Mouse (Mus musculus) intestine, embryonic 16.5 days (tissue): ENCODE data around the gene Ftcd. TPM values are rescaled to one million over a fixed set of nuclear protein-coding genes. Genes with fewer than 3 reads are reported as not detected.

ENCODE experiments used
- ATAC-seq: fragments of 200-750 bp; cut with Nextera tagmentation; 2 replicates; pipeline ENCODE4 v1.8.0; 2017; ENCODE audit warnings: moderate TSS enrichment, moderate library complexity
- H3K27ac ChIP-seq: fragments of 300-500 bp; sonication (generic); 2 replicates; pipeline ENCODE4 v1.5.1; 2014; ENCODE audit warnings: mild to moderate bottlenecking, low read length
- H3K27me3 ChIP-seq: fragments of 300-500 bp; sonication (generic); replicated peaks from 2 replicates; pipeline ENCODE4 v1.6.1; 2014; ENCODE audit warnings: low read length, control low read depth, mixed read lengths; ENCODE audit not compliant: control insufficient read depth, insufficient read depth
- H3K36me3 ChIP-seq: fragments of 300-500 bp; sonication (generic); 2 replicates; pipeline ENCODE4 v1.6.1; 2014; ENCODE audit warnings: low read length, control low read depth; ENCODE audit not compliant: control insufficient read depth, insufficient read depth
- H3K4me1 ChIP-seq: fragments of 300-500 bp; sonication (generic); 2 replicates; pipeline ENCODE4 v1.6.1; 2014; ENCODE audit warnings: low read length, control low read depth, mixed read lengths; ENCODE audit not compliant: control insufficient read depth, insufficient read depth
- H3K4me2 ChIP-seq: fragments of 300-500 bp; sonication (generic); 2 replicates; pipeline ENCODE4 v1.6.1; 2014; ENCODE audit warnings: low read depth, low read length, control low read depth
- H3K4me3 ChIP-seq: fragments of 300-500 bp; sonication (generic); 2 replicates; pipeline ENCODE4 v1.5.1; 2014; ENCODE audit warnings: mild to moderate bottlenecking, low read length
- H3K9ac ChIP-seq: fragments of 300-500 bp; sonication (generic); 2 replicates; pipeline ENCODE4 v1.6.1; 2014; ENCODE audit warnings: low read depth, low read length
- H3K9me3 ChIP-seq: fragments of 300-500 bp; sonication (generic); 2 replicates; pipeline ENCODE4 v1.6.1; 2016; ENCODE audit warnings: low read length, control low read depth; ENCODE audit not compliant: control insufficient read depth
- WGBS: fragments of 180-500 bp; shearing (Covaris S2); extraction: QIAGEN DNeasy Blood & Tissue Kit; methylation state at CpG from one replicate; pipeline ENCODE4 v1.1.7; 2014; 5-methylcytosine and 5-hydroxymethylcytosine counted together
- polyA plus RNA-seq: library from polyadenylated mRNA; unstranded; fragments of >200 nt; fragmentation: Nextera tagmentation; extraction: Ambion mirVana; gene quantifications from 2 replicates; pipeline ENCODE4 v1.2.1, GENCODE M21; 2015

Gene Ftcd
- polyA plus RNA-seq, 1 experiment from 2014 or later: 1.5 TPM

DNA sequence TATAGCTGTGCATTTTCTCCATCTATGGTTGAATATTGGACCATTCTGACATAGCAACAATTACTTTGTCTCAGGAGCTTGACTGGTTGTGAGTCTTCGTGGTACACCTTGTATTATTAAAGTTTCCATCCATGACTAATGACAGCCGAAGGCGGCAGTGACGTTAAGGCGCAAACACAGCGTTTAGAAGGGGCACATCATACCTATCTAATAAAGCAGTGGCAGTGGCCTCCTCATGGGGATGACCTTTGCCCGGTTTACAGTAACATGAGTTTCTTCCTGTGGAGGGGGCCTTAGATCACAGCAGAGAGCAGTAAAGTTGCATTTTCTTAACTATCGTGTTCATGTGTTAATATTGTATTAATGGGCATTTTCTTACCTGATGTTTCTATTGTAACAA is 27.2 kb upstream of the Ftcd start:
- Histone ChIP-seq H3K9me3 (no peaks in the 10 kb centered on the region), H3K36me3 (peaks cover 41% of the 10 kb centered on the region), H3K4me1 (no peaks in the 10 kb centered on the region; the same call in 1 of the 2 replicates), H3K9ac (no peak overlapping the region), H3K4me3 (no peak overlapping the region), H3K27ac (no peak overlapping the region), H3K4me2 (no peak overlapping the region), H3K27me3 (no peaks in the 10 kb centered on the region)
- no peak; the same call in 1 of the 2 replicates for ATAC-seq
- 82% methylated on average over 8 of the region's 8 CpGs for WGBS

DNA sequence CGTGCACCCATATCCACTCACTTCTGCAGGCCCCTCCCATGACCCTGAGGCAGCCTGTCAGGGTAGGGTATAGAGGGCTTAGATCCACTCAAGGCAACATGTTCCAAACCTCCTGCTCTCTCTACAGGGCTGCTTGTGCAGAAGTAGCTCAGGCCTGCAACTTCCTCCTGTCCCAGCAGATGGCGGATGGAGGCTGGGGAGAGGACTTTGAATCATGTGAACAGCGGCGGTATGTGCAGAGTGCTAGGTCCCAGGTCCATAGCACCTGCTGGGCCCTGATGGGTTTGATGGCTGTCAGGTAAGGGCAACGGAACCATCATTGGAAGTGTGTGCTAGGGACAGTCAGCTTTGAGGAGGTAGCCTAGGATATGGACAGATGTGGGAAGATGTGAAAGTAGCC is 25.0 kb upstream of the Ftcd start:
- no peaks in the 10 kb centered on the region for H3K27me3 ChIP-seq
- no peak overlapping the region for H3K27ac ChIP-seq
- WGBS: 84% methylated on average over 5 of the region's 5 CpGs
- H3K4me3 ChIP-seq: no peak overlapping the region
- peaks cover 39% of the 10 kb centered on the region for H3K36me3 ChIP-seq
- H3K4me1 ChIP-seq: no peaks in the 10 kb centered on the region; the same call in 1 of the 2 replicates
- no peaks in the 10 kb centered on the region for H3K9me3 ChIP-seq
- no peak; the same call in 1 of the 2 replicates for ATAC-seq
- no peak overlapping the region for H3K4me2 ChIP-seq
- H3K9ac ChIP-seq: no peak overlapping the region

DNA sequence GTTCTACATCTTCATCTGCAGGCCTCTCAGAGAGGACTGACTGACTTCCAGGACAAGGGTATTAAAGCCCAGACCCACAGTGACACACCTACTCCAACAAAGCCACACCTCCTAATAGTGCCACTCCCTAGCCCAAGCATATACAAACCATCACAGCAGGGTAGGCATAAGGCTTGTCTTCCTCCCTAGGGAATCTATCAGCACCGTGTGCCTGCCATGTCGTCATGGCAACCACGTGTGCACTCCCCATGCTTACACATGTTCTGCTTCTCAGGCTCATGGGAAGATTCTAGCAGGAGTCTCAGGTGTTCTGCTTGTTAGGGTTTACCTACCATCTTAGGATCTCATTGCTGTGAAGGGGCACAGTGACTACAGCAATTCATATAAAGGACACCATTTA is 23.9 kb upstream of the Ftcd start:
- Histone ChIP-seq H3K4me1 (no peaks in the 10 kb centered on the region; the same call in 1 of the 2 replicates), H3K9me3 (no peaks in the 10 kb centered on the region), H3K9ac (no peak overlapping the region), H3K4me2 (no peak overlapping the region), H3K4me3 (no peak overlapping the region), H3K36me3 (peaks cover 39% of the 10 kb centered on the region), H3K27ac (no peak overlapping the region), H3K27me3 (no peaks in the 10 kb centered on the region)
- WGBS: 80% methylated on average over 3 of the region's 3 CpGs
- ATAC-seq: no peak

DNA sequence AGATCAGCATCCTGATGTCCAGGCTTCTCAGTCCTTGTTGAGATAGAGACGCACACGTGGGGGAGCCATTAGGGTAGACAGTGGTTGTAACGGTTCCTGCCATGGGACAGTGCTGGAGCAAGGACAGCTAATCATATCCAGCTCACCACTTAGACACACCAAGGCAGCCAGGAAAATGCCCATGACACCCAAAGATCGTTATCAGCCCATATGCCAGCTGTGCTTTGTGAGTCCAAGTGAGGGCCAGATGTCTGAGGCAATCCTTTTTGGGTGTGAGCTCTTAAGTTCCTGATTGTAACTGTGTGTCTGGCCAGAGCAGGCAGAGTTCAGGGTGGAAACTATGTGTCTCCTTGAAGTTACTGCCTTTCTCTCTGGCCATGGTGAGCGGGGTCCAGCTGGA is 21.4 kb upstream of the Ftcd start:
- Histone ChIP-seq H3K27me3 (no peaks in the 10 kb centered on the region), H3K9ac (no peak overlapping the region), H3K9me3 (no peaks in the 10 kb centered on the region), H3K4me2 (no peak overlapping the region), H3K36me3 (peaks cover 28% of the 10 kb centered on the region), H3K27ac (no peak overlapping the region), H3K4me3 (no peak overlapping the region), H3K4me1 (no peaks in the 10 kb centered on the region)
- WGBS: 92% methylated on average over 5 of the region's 5 CpGs
- ATAC-seq: no peak

DNA sequence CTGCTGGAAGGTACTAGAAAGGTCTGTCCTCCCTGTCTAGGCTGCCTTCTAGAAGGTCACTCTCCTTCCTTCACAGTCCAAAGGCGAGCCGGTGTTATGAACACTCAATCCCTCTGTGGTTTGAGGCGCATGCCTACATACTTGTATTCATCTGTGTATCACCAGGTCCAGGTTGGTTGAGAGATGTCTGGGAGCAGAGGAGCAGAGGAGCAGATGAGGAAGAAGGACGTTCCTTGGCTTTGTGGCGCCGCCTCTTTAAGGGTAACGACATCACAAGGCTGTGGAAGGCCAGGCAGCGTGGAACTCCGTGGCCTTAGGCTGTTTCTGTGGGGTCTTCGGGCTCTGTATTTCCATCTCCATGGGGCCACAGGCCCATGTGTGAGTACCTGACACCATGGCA is 13.5 kb upstream of the Ftcd start, which contains the start of gene Spatc1l:
TSS of gene Spatc1l (plus strand) at position 301 of the 400 bp plus-strand sequence.
- Histone ChIP-seq H3K4me1 (no peaks in the 10 kb centered on the region), H3K9me3 (no peaks in the 10 kb centered on the region), H3K27ac (no peak within 1 kb of the TSS), H3K4me3 (no peak within 1 kb of the TSS), H3K9ac (no peak within 1 kb of the TSS), H3K36me3 (no peaks in the 10 kb centered on the region), H3K27me3 (no peaks in the 10 kb centered on the region), H3K4me2 (no peak within 1 kb of the TSS)
- 87% methylated on average over 10 of the region's 10 CpGs for WGBS
- no peak for ATAC-seq

DNA sequence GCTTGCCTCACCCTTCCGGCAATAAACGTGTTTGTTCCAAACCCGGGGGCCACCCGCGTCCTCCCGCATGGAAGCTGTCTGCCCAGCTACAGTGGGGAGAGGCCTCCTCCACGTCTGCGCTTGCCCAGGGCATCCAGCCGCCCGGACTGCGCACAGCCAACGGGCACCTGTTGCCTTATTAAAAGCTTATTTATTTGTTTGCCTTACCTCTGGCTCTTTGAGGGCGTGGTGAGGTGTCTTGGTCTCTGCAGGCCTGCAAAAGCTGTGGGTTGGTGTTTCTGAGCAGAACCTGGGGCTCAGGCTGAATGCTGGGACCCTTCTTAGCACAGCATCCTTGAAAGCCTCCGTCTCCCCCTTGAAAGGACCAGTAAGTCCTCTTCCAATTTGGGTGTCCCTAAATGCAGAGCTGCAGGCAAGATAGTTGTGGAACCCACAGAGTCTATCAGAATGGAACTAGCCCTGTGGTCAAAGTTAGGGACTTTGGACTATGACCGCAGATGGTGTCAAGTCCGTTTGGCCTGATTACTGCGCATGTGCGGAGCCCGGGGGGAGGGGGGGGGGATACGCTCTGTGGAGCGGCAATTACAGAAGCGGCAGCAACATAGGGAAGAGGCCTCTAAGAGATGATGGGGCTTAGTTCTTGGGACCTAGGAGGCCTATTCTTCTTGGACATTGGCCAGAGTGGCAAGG is 5.3 kb upstream of the Ftcd start:
- H3K9ac ChIP-seq: no peak overlapping the region

DNA sequence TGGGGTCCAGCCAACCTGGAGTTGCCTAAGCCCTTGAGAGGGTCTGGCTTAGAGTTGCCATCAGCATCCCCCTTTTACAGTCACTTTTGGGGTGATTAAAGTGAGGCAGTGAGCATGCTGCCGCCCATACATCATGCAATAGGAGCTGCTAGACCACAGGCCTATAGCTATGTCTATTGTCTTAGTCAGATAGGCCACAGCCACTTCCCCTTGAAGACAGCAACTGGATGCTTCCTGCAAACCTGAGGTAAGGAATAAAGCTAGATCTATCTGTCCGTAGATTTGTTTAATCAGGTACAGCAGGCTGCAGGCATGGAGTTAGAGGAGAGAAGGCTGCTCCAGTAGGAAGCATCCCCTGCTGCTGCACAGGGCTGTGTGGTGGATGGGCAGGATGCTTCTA is 4.4 kb upstream of the Ftcd start:
- Histone ChIP-seq H3K27me3 (no peaks in the 10 kb centered on the region), H3K4me1 (no peaks in the 10 kb centered on the region), H3K27ac (no peak overlapping the region), H3K4me2 (no peak overlapping the region), H3K9me3 (no peaks in the 10 kb centered on the region), H3K36me3 (no peaks in the 10 kb centered on the region), H3K4me3 (no peak overlapping the region), H3K9ac (no peak overlapping the region)
- 61% methylated on average over 2 of the region's 2 CpGs for WGBS
- ATAC-seq: no peak

More for the DNA sequence above, 5.3 kb upstream of the Ftcd start:
- Histone ChIP-seq H3K9me3 (no peaks in the 10 kb centered on the region), H3K4me2 (no peak overlapping the region), H3K27ac (no peak overlapping the region), H3K27me3 (no peaks in the 10 kb centered on the region), H3K36me3 (no peaks in the 10 kb centered on the region), H3K4me1 (no peaks in the 10 kb centered on the region), H3K4me3 (no peak overlapping the region)
- 85% methylated on average over 22 of the region's 22 CpGs for WGBS
- no peak for ATAC-seq

DNA sequence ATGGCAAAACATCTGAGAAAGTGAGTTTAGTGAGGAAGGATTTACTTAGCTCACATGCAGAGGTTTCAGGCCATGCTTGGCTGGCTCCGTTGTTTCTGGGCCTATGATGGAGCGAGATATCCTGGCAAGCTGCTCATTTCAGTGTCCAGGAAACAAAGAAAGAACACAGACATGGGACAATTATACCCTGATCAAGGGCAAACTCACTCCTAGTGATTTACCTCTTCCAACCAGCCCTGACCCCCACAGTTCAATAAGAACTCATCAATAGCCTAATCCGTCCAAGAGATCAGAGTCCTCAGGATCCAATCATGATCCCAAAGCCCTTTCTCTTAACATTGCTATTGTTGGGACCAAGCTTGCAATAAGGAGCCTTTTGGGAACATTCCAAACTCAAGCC is 3.3 kb upstream of the Ftcd start:
- Histone ChIP-seq H3K36me3 (no peaks in the 10 kb centered on the region), H3K4me3 (no peak overlapping the region), H3K27me3 (no peaks in the 10 kb centered on the region), H3K4me2 (no peak overlapping the region), H3K9ac (no peak overlapping the region), H3K27ac (no peak overlapping the region), H3K4me1 (no peaks in the 10 kb centered on the region), H3K9me3 (no peaks in the 10 kb centered on the region)
- 79% methylated on average over 3 of the region's 3 CpGs for WGBS
- ATAC-seq: no peak

DNA sequence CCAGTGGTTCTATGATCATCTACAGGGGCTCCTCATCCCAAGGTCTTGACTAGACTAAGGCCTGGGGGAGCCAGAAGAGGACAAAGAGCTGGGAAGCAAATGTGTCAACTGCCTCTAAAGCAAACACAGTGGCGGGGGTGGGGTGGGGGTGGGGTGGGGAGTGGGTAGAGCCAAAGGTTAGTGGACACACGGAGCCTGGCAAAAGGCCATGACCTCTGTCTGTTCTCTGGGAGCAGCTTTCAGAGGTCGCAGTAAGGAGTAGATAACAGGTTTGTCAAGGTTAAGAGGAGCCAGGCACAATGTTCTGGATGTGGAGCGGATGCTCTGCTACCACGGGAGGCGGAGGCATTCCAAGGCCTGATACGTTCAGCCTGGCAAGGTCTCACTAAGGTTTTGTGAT is 1.5 kb downstream of the Ftcd start:
- H3K4me2 ChIP-seq: no peak overlapping the region
- 63% methylated on average over 7 of the region's 7 CpGs for WGBS
- no peaks in the 10 kb centered on the region for H3K36me3 ChIP-seq
- no peak overlapping the region for H3K27ac ChIP-seq
- no peak overlapping the region for H3K9ac ChIP-seq
- no peaks in the 10 kb centered on the region for H3K4me1 ChIP-seq
- no peaks in the 10 kb centered on the region for H3K27me3 ChIP-seq
- no peaks in the 10 kb centered on the region for H3K9me3 ChIP-seq
- no peak for ATAC-seq
- no peak overlapping the region for H3K4me3 ChIP-seq

DNA sequence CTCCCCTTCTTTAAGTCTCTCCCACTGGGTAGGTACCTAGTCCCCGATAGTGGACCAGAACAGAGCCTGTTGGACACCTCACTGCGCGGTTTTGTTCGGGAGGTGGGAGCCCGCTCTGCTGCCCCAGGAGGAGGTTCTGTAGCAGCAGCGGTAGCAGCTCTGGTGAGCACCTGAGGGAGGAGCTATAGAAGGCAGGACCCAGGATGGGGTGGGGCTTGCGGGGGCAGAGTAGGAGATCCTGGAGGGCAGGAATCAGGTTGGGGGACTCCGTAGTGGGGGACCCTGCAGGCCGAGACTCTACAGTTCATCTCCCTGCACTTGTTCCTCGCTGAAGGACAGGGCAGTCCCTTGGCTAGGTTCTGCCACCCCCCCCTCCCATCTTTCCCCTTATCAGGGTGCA is 8.7 kb downstream of the Ftcd start:
- Histone ChIP-seq H3K4me2 (peak overlapping the region; percentile 31; the same call in 1 of the 2 replicates), H3K36me3 (no peaks in the 10 kb centered on the region), H3K9ac (no peak overlapping the region), H3K4me1 (no peaks in the 10 kb centered on the region), H3K27ac (no peak overlapping the region), H3K9me3 (no peaks in the 10 kb centered on the region), H3K4me3 (no peak overlapping the region; the same call in 1 of the 2 replicates), H3K27me3 (no peaks in the 10 kb centered on the region)
- no peak for ATAC-seq
- 14% methylated on average over 10 of the region's 10 CpGs for WGBS
